Mouse (Mus musculus): ENCODE results near the gene Lrrc4.

Lrrc4 gene

GRCm38 (mm10) chr6:28831011-28831853 is at the start of gene Lrrc4:
Lrrc4 (minus strand) TSS chr6:28831747.
- DNase-seq = no peak

GRCm38 (mm10) chr6:28880909-28881308 is 49.4 kb upstream of the Lrrc4 start:
- no peak for DNase-seq

- DNase-seq = no peak
These were observed 47.8 kb upstream of the Lrrc4 start for GRCm38 (mm10) chr6:28879315-28879714.

- peak; percentile 11 to 30 for DNase-seq
These were observed 46.6 kb upstream of the Lrrc4 start for GRCm38 (mm10) chr6:28877945-28878666.

- DNase-seq = no peak
These were observed 44.9 kb upstream of the Lrrc4 start for GRCm38 (mm10) chr6:28876492-28876891.

GRCm38 (mm10) chr6:28875333-28875732 is 43.8 kb upstream of the Lrrc4 start:
- no peak for DNase-seq

- no peak for DNase-seq
These were observed 43.2 kb upstream of the Lrrc4 start for GRCm38 (mm10) chr6:28874759-28875158.

GRCm38 (mm10) chr6:28874053-28874452 is 42.5 kb upstream of the Lrrc4 start:
- no peak for DNase-seq

GRCm38 (mm10) chr6:28872421-28872795 is 40.9 kb upstream of the Lrrc4 start:
- no peak for DNase-seq

GRCm38 (mm10) chr6:28871725-28872420 is 40.3 kb upstream of the Lrrc4 start:
- DNase-seq = no peak

- no peak for DNase-seq
These were observed 36.1 kb upstream of the Lrrc4 start for GRCm38 (mm10) chr6:28867516-28868251.

GRCm38 (mm10) chr6:28866206-28866605 is 34.7 kb upstream of the Lrrc4 start:
- DNase-seq = no peak

GRCm38 (mm10) chr6:28865112-28865511 is 33.6 kb upstream of the Lrrc4 start:
- no peak for DNase-seq

GRCm38 (mm10) chr6:28864684-28865083 is 33.1 kb upstream of the Lrrc4 start:
- DNase-seq = no peak

- DNase-seq = no peak
These were observed 30.8 kb upstream of the Lrrc4 start for GRCm38 (mm10) chr6:28862304-28862703.

- no peak for DNase-seq
These were observed 29.4 kb upstream of the Lrrc4 start for GRCm38 (mm10) chr6:28860922-28861321.

- DNase-seq = no peak
These were observed 28.9 kb upstream of the Lrrc4 start for GRCm38 (mm10) chr6:28860450-28860849.

GRCm38 (mm10) chr6:28859094-28859493 is 27.5 kb upstream of the Lrrc4 start:
- DNase-seq = no peak

- DNase-seq = no peak
These were observed 25.9 kb upstream of the Lrrc4 start for GRCm38 (mm10) chr6:28857198-28858180.

GRCm38 (mm10) chr6:28856789-28857188 is 25.2 kb upstream of the Lrrc4 start:
- no peak for DNase-seq

- DNase-seq = no peak
These were observed 23.9 kb upstream of the Lrrc4 start for GRCm38 (mm10) chr6:28855442-28855841.

- no peak for DNase-seq
These were observed 23.1 kb upstream of the Lrrc4 start for GRCm38 (mm10) chr6:28854598-28854997.
